Mouse (Mus musculus) brain, embryonic 18.5 days (tissue): ENCODE results near the gene Ttc9.

ENCODE experiments used
- DNase-seq: peaks from one replicate; pipeline ENCODE4 v3.0.0-alpha.2; 2012; ENCODE audit warnings: low read depth, low spot score

The Ttc9 gene

GRCm38 (mm10) chr12:81658086-81658485, 27.0 kb downstream of the Ttc9 start:
- no peak for DNase-seq

- no peak for DNase-seq
These were observed 31.0 kb downstream of the Ttc9 start for GRCm38 (mm10) chr12:81662076-81662475.

- DNase-seq, result no peak
These were observed 32.1 kb downstream of the Ttc9 start for GRCm38 (mm10) chr12:81663116-81663515.

- DNase-seq, result no peak
These were observed 32.9 kb downstream of the Ttc9 start for GRCm38 (mm10) chr12:81663906-81664305.

GRCm38 (mm10) chr12:81668406-81668805, 37.4 kb downstream of the Ttc9 start:
- DNase-seq, result no peak

- no peak for DNase-seq
These were observed 44.5 kb downstream of the Ttc9 start for GRCm38 (mm10) chr12:81675557-81675956.

GRCm38 (mm10) chr12:81679807-81680529, 48.9 kb downstream of the Ttc9 start:
- no peak for DNase-seq

- no peak for DNase-seq
These were observed 52.3 kb downstream of the Ttc9 start for GRCm38 (mm10) chr12:81683395-81683794.

GRCm38 (mm10) chr12:81684096-81684495, 53.0 kb downstream of the Ttc9 start:
- DNase-seq, result no peak

GRCm38 (mm10) chr12:81685981-81686380, 54.9 kb downstream of the Ttc9 start:
- DNase-seq, result no peak

- no peak for DNase-seq
These were observed 55.5 kb downstream of the Ttc9 start for GRCm38 (mm10) chr12:81686406-81687117.

- no peak for DNase-seq
These were observed 56.8 kb downstream of the Ttc9 start for GRCm38 (mm10) chr12:81687873-81688272.

- no peak for DNase-seq
These were observed 57.5 kb downstream of the Ttc9 start for GRCm38 (mm10) chr12:81688537-81688936.

- no peak for DNase-seq
These were observed 58.5 kb downstream of the Ttc9 start for GRCm38 (mm10) chr12:81689505-81690056.

- DNase-seq, result no peak
These were observed 59.1 kb downstream of the Ttc9 start for GRCm38 (mm10) chr12:81690111-81690510.

GRCm38 (mm10) chr12:81690751-81691150, 59.7 kb downstream of the Ttc9 start:
- no peak for DNase-seq

- DNase-seq, result no peak
These were observed 60.2 kb downstream of the Ttc9 start for GRCm38 (mm10) chr12:81691177-81691730.

- DNase-seq, result no peak
These were observed 67.0 kb downstream of the Ttc9 start for GRCm38 (mm10) chr12:81698011-81698410.

GRCm38 (mm10) chr12:81702903-81703302, 71.9 kb downstream of the Ttc9 start:
- DNase-seq, result peak; percentile 36

- no peak for DNase-seq
These were observed 81.6 kb downstream of the Ttc9 start for GRCm38 (mm10) chr12:81712618-81713017.
